Mouse (Mus musculus) myocyte (in vitro differentiated cells): ENCODE results near the gene Nkd2.

Experiments used
- E2F4 ChIP-seq: IDR thresholded peaks from one replicate; pipeline ENCODE4 v1.6.1; 2011; ENCODE audit warnings: mild to moderate bottlenecking, control low read depth, moderate library complexity; ENCODE audit not compliant: insufficient read depth
- MAX ChIP-seq: IDR thresholded peaks from one replicate; pipeline ENCODE4 v1.6.1; 2011; ENCODE audit warnings: low read depth, mild to moderate bottlenecking, control low read depth
- MYOD1 ChIP-seq, 3 experiments: IDR thresholded peaks; one replicate each; pipeline ENCODE4 v1.6.1; 2011; ENCODE audit warnings: control low read depth in 2 of 3, low read depth in 2 of 3, mild to moderate bottlenecking in 2 of 3, moderate library complexity in 1 of 3; ENCODE audit not compliant: insufficient read length in 2 of 3, control insufficient read depth in 1 of 3
- MYOG ChIP-seq, 3 experiments: IDR thresholded peaks; one replicate each; pipeline ENCODE4 v1.6.1; 2011; ENCODE audit warnings: control low read depth in 2 of 3, low read depth in 2 of 3, mild to moderate bottlenecking in 2 of 3; ENCODE audit not compliant: insufficient read length in 2 of 3, control insufficient read depth in 1 of 3, insufficient read depth in 1 of 3
- POLR2A ChIP-seq: IDR thresholded peaks from one replicate; pipeline ENCODE4 v1.6.1; 2011; ENCODE audit warnings: low read depth, mild to moderate bottlenecking, control low read depth, moderate library complexity; ENCODE audit not compliant: insufficient read length
- POLR2AphosphoS2 ChIP-seq: IDR thresholded peaks from one replicate; pipeline ENCODE4 v1.6.1; 2011; ENCODE audit warnings: low read depth, control low read depth; ENCODE audit not compliant: insufficient read length
- TCF12 ChIP-seq: IDR thresholded peaks from one replicate; pipeline ENCODE4 v1.6.1; 2011; ENCODE audit warnings: mild to moderate bottlenecking, control low read depth; ENCODE audit not compliant: poor library complexity, insufficient read depth, severe bottlenecking
- USF1 ChIP-seq: IDR thresholded peaks from one replicate; pipeline ENCODE4 v1.6.1; 2011; ENCODE audit warnings: low read depth, mild to moderate bottlenecking, control low read depth, moderate library complexity

DNA sequence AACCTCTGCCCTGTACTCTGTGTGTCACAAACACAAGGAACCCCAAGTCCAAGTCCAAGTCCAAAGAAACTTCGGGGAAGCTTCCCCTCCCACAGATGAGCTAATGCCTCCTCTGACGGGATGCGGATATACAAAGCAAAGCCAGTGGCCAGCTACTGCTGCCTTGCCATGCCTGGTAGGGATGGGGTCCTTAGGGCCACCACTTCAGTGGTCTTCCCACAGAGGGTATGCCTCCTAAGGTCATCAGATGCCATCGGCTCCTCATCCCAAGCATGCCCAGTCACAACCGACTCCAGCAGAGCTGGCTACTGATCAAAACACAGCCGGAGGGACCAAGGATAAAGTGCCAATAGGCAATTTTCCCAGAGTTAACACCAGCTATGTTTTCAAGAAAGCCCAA lies 10.9 kb downstream of the Nkd2 start:
- no peak for TF ChIP-seq MYOG (IDR thresholded peaks at IDR 0.05; ENCODE audit: control insufficient read depth in 1 of 3, insufficient read depth in 1 of 3, insufficient read length in 2 of 3, low read depth in 2 of 3)
- no peak for TF ChIP-seq MAX
- no peak for TF ChIP-seq POLR2A
- no peak for TF ChIP-seq MYOD1 (IDR thresholded peaks at IDR 0.05; ENCODE audit: control insufficient read depth in 1 of 3, insufficient read length in 2 of 3, low read depth in 2 of 3)
- no peak for TF ChIP-seq USF1
- TF ChIP-seq TCF12, result no peak
- no peak for TF ChIP-seq E2F4
- no peak for TF ChIP-seq POLR2AphosphoS2
